Mouse (Mus musculus): ENCODE data around the gene Fkbp6. TPM values are rescaled to one million over a fixed set of nuclear protein-coding genes. Genes with fewer than 3 reads are reported as not detected.

Fkbp6 gene
- polyA plus RNA-seq, 1 experiment from 2014 or later: not detected

- Histone ChIP-seq H3K9me3 (ENCODE audit: low read length) (no peaks in the 10 kb centered on the region), H3K27ac (ENCODE audit: low read length) (no peak overlapping the region), H3K27me3 (replicated peaks; ENCODE audit: insufficient read depth, low read length) (no peaks in the 10 kb centered on the region), H3K36me3 (ENCODE audit: insufficient read depth, low read length) (no peaks in the 10 kb centered on the region), H3K4me3 (ENCODE audit: low read depth, low read length) (0 out of 2 replicates have a peak overlapping the region, but pooled peaks have one; percentile 8), H3K4me2 (replicated peaks; ENCODE audit: low read depth, low read length) (peak overlapping the region; percentile 44), H3K4me1 (ENCODE audit: insufficient read depth, low read depth, low read length) (no peaks in the 10 kb centered on the region; the same call in 1 of the 2 replicates), H3K9ac (replicated peaks; ENCODE audit: low read depth) (0 out of 2 replicates have a peak overlapping the region, but pooled peaks have one; percentile 8)
- 26% methylated on average over 30 of the region's 30 CpGs for WGBS
- no peak for TF ChIP-seq EP300 (IDR thresholded peaks at IDR 0.05)
- no peak for ATAC-seq
- DNase-seq (ENCODE audit: low spot score): no peak
Measured at GRCm38 (mm10) chr5:135258280-135259150, 91.3 kb downstream of the Fkbp6 start.

DNA sequence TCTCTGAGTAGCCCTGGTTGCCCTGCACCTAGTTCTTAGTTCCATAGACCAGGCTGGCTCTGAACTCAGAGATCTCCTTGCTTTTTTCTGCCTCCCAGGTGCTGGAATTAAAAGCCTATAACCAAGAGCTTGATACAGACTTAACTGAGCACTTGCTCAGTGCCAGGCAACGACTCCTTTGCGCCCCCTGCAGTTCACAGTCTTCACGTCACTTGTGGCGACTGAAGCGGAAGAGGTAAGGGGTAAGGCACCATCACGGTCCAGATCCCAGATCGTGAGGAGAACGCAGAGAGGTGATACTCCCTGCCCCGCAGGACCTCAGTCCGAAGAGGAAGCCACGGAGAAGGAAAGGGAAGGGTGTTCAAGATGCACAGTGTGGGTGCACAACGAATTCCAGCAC, 92.3 kb downstream of the Fkbp6 start:
- no peak for ATAC-seq
- H3K27me3 ChIP-seq (replicated peaks; ENCODE audit: insufficient read depth, low read length): no peaks in the 10 kb centered on the region
- H3K4me1 ChIP-seq (ENCODE audit: insufficient read depth, low read depth, low read length): no peaks in the 10 kb centered on the region; the same call in 1 of the 2 replicates
- H3K9ac ChIP-seq (replicated peaks; ENCODE audit: low read depth): no peak overlapping the region
- no peaks in the 10 kb centered on the region for H3K9me3 ChIP-seq (ENCODE audit: low read length)
- WGBS: 85% methylated on average over 12 of the region's 12 CpGs
- H3K36me3 ChIP-seq (ENCODE audit: insufficient read depth, low read length): no peaks in the 10 kb centered on the region
- no peak overlapping the region for H3K4me2 ChIP-seq (replicated peaks; ENCODE audit: low read depth, low read length)
- TF ChIP-seq EP300 (IDR thresholded peaks at IDR 0.05) (no peak), CTCF (IDR thresholded peaks at IDR 0.05) (0 out of 2 replicates have a peak, but pooled peaks have one; percentile 15)
- DNase-seq (ENCODE audit: low spot score): no peak
- no peak overlapping the region for H3K27ac ChIP-seq (ENCODE audit: low read length)
- no peak overlapping the region for H3K4me3 ChIP-seq (ENCODE audit: low read depth, low read length)

DNA sequence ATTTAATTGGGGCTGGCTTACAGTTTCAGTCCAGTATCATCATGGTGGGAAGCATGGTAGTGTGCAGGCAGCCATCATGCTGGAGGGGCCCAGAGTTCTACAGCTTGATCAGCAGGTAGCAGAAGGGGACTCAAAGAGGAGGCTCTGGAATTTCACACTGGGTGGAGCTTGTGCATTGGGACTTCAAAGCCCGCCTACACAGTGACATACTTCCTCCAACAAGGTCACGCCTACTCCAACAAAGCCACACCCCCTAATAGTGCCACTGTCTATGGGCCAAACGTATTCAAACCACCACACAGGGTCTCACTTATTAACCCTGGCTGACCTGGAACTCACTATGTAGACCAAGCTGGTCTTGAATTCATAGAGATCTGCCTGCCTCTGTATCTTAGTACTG, 93.7 kb downstream of the Fkbp6 start:
- ATAC-seq (no peak), DNase-seq (ENCODE audit: low spot score) (no peak)
- TF ChIP-seq CTCF (IDR thresholded peaks at IDR 0.05) (no peak), EP300 (IDR thresholded peaks at IDR 0.05) (no peak)
- no peaks in the 10 kb centered on the region for H3K27me3 ChIP-seq (replicated peaks; ENCODE audit: insufficient read depth, low read length)
- H3K4me3 ChIP-seq (ENCODE audit: low read depth, low read length): no peak overlapping the region
- H3K36me3 ChIP-seq (ENCODE audit: insufficient read depth, low read length): no peaks in the 10 kb centered on the region
- no peak overlapping the region for H3K4me2 ChIP-seq (replicated peaks; ENCODE audit: low read depth, low read length)
- H3K9me3 ChIP-seq (ENCODE audit: low read length): no peaks in the 10 kb centered on the region
- H3K27ac ChIP-seq (ENCODE audit: low read length): no peak overlapping the region
- no peak overlapping the region for H3K9ac ChIP-seq (replicated peaks; ENCODE audit: low read depth)
- WGBS: 88% methylated on average over 3 of the region's 3 CpGs
- H3K4me1 ChIP-seq (ENCODE audit: insufficient read depth, low read depth, low read length): no peaks in the 10 kb centered on the region; the same call in 1 of the 2 replicates

- WGBS: 26% methylated on average over 12 of the region's 12 CpGs
- H3K4me1 ChIP-seq (ENCODE audit: insufficient read depth, low read depth, low read length): no peaks in the 10 kb centered on the region; the same call in none of the 2 replicates
Measured at GRCm38 (mm10) chr5:135253741-135254401, 96.0 kb downstream of the Fkbp6 start.

GRCm38 (mm10) chr5:135251079-135251454, 98.8 kb downstream of the Fkbp6 start, which contains the start of gene Fzd9:
Fzd9 (minus strand) TSS chr5:135251230.
- H3K36me3 ChIP-seq (ENCODE audit: insufficient read depth, low read length): peaks cover 2% of the 10 kb centered on the region; the same call in 1 of the 2 replicates
- peaks cover 12% of the 10 kb centered on the region; the same call in 1 of the 2 replicates for H3K27me3 ChIP-seq (replicated peaks; ENCODE audit: insufficient read depth, low read length)
- TF ChIP-seq EP300 (IDR thresholded peaks at IDR 0.05) (no peak), CTCF (IDR thresholded peaks at IDR 0.05) (no peak)
- ATAC-seq (peak; percentile 97), DNase-seq (ENCODE audit: low spot score) (peak; percentile 90)
- H3K4me2 ChIP-seq (replicated peaks; ENCODE audit: low read depth, low read length): peak within 1 kb of the TSS; percentile 89
- H3K4me3 ChIP-seq (ENCODE audit: low read depth, low read length): peak within 1 kb of the TSS; percentile 46
- peak within 1 kb of the TSS; percentile 3; the same call in 1 of the 2 replicates for H3K9ac ChIP-seq (replicated peaks; ENCODE audit: low read depth)
- H3K9me3 ChIP-seq (ENCODE audit: low read length): no peaks in the 10 kb centered on the region
- no peak within 1 kb of the TSS for H3K27ac ChIP-seq (ENCODE audit: low read length)
- 2% methylated on average over 20 of the region's 51 CpGs for WGBS
- no peaks in the 10 kb centered on the region; the same call in 1 of the 2 replicates for H3K4me1 ChIP-seq (ENCODE audit: insufficient read depth, low read depth, low read length)

More at GRCm38 (mm10) chr5:135253741-135254401, 96.0 kb downstream of the Fkbp6 start:
- no peak overlapping the region for H3K27ac ChIP-seq (ENCODE audit: low read length)
- TF ChIP-seq CTCF (IDR thresholded peaks at IDR 0.05): no peak
- no peak for TF ChIP-seq EP300 (IDR thresholded peaks at IDR 0.05)
- H3K27me3 ChIP-seq (replicated peaks; ENCODE audit: insufficient read depth, low read length): peaks cover 12% of the 10 kb centered on the region; the same call in 1 of the 2 replicates
- no peaks in the 10 kb centered on the region for H3K36me3 ChIP-seq (ENCODE audit: insufficient read depth, low read length)
- no peak overlapping the region for H3K9ac ChIP-seq (replicated peaks; ENCODE audit: low read depth)
- no peak overlapping the region for H3K4me2 ChIP-seq (replicated peaks; ENCODE audit: low read depth, low read length)
- H3K4me3 ChIP-seq (ENCODE audit: low read depth, low read length): no peak overlapping the region
- ATAC-seq (no peak), DNase-seq (ENCODE audit: low spot score) (no peak)
- H3K9me3 ChIP-seq (ENCODE audit: low read length): no peaks in the 10 kb centered on the region
